Mouse (Mus musculus) midbrain, postnatal 0 days (tissue): ENCODE measurements around the gene Nudt11. TPM values are rescaled to one million over a fixed set of nuclear protein-coding genes. Genes with fewer than 3 reads are reported as not detected.
"Not testable (repeated sequence)": the region's sequence is repeated elsewhere in the genome, so short reads cannot be mapped to it uniquely, and the experiment has no call there.

Experiments used
- ATAC-seq: fragments of 200-750 bp; cut with Nextera tagmentation; 2 replicates; pipeline ENCODE4 v1.8.0; 2017; ENCODE audit warnings: moderate number of reproducible peaks, mild to moderate bottlenecking, moderate TSS enrichment, moderate library complexity; ENCODE audit not compliant: low FRiP score
- DNase-seq: peaks from one replicate; pipeline ENCODE4 v3.0.0-alpha.2; 2015; ENCODE audit warnings: low spot score
- H3K27ac ChIP-seq: fragments of 300-500 bp; sonication (generic); 2 replicates; pipeline ENCODE4 v1.5.1; 2014; ENCODE audit warnings: low read depth, mild to moderate bottlenecking, low read length, mixed read lengths
- H3K27me3 ChIP-seq: fragments of 300-500 bp; sonication (generic); 2 replicates; pipeline ENCODE4 v1.6.1; 2014; ENCODE audit warnings: low read length, control low read depth, mixed read lengths; ENCODE audit not compliant: insufficient read depth
- H3K36me3 ChIP-seq: fragments of 300-500 bp; sonication (generic); 2 replicates; pipeline ENCODE4 v1.6.1; 2014; ENCODE audit warnings: low read length, control low read depth, mixed read lengths; ENCODE audit not compliant: insufficient read depth
- H3K4me1 ChIP-seq: fragments of 300-500 bp; sonication (generic); 2 replicates; pipeline ENCODE4 v1.6.1; 2014; ENCODE audit warnings: mild to moderate bottlenecking, control low read depth, antibody characterized with exemption, low read length, mixed read lengths; ENCODE audit not compliant: insufficient read depth
- H3K4me2 ChIP-seq: fragments of 300-500 bp; sonication (generic); 2 replicates; pipeline ENCODE4 v1.6.1; 2014; ENCODE audit warnings: low read depth, mild to moderate bottlenecking, low read length, mixed read lengths; ENCODE audit not compliant: poor library complexity, severe bottlenecking
- H3K4me3 ChIP-seq: fragments of 300-500 bp; sonication (generic); 2 replicates; pipeline ENCODE4 v1.5.1; 2014; ENCODE audit warnings: low read depth, mild to moderate bottlenecking, low read length, moderate library complexity
- H3K9ac ChIP-seq: fragments of 300-500 bp; sonication (generic); replicated peaks from 2 replicates; pipeline ENCODE4 v1.6.1; 2014; ENCODE audit warnings: mild to moderate bottlenecking, low read length, moderate library complexity, mixed read lengths; ENCODE audit not compliant: poor library complexity, severe bottlenecking
- H3K9me3 ChIP-seq: fragments of 300-500 bp; sonication (generic); 2 replicates; pipeline ENCODE4 v1.6.1; 2016; ENCODE audit warnings: low read length, control low read depth
- CTCF ChIP-seq: IDR thresholded peaks from 2 replicates; pipeline ENCODE4 v1.5.1; 2016; ENCODE audit warnings: antibody characterized with exemption, mild to moderate bottlenecking
- WGBS: fragments of 180-500 bp; shearing (Covaris S2); extraction: QIAGEN DNeasy Blood & Tissue Kit; methylation state at CpG from one replicate; pipeline ENCODE4 v1.1.7; 2014; 5-methylcytosine and 5-hydroxymethylcytosine counted together
- polyA plus RNA-seq: library from polyadenylated mRNA; unstranded; fragments of >200 nt; fragmentation: Nextera tagmentation; extraction: Ambion mirVana; gene quantifications from 2 replicates; pipeline ENCODE4 v1.2.1, GENCODE M21; 2015
- total RNA-seq: library from RNA; depleted of rRNA; stranded (reverse); fragments of >200 nt; gene quantifications from 2 replicates; pipeline ENCODE4 v1.2.3, GENCODE M21; 2014; rRNA removed

The Nudt11 gene
- total RNA-seq, result 70.4 and 89.2 TPM in 2 replicates
- polyA plus RNA-seq, result 25.8 and 28.7 TPM in 2 replicates

DNA sequence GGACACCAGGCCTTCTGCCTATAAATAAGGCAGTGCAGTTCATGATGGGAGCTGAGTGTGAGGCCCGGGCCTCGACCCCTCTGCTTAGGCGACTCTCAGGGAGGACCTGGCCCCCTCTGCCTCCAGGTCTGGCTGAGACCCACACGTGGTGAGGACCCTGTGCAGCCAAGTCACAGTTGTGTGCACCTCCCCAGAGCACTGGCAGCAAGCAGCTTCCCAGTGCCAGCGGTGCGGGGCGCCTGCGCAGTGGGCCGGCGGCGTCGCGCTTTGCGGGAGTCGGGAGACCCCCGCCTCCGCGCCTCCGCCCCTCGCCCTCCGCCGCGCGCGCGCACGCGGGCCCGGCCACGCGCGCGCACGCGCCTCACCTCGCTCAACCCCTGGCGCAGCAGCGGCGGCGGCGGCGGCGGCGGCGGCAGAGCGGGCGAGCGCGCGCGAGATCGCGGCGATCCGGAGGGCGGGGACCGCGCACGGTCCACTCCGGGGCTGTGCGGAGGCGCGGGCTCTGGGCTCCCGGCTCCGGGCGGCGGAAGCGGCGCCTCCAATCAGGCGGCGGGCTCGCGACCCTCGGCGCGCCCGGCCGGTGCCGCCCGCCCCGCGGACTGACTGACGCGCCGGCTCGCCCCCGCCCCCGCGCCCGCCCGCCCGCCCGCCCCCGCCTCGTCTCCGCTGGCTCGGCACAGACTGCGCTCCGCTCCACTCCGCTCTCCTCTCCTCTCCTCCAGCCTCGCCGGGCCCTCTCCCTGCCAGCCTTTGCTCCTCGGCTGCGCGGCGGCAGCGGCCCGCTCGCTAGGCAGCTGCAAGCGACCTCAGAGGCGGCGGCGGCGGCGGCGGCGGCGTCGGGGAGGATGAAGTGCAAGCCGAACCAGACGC is at the start of gene Nudt11:
Gene Nudt11 (plus strand): TSS at position 388 of the 870 bp plus-strand sequence.
- H3K9me3 ChIP-seq, H3K4me1 ChIP-seq, H3K4me2 ChIP-seq, H3K27ac ChIP-seq, DNase-seq, H3K9ac ChIP-seq, H3K36me3 ChIP-seq, H3K27me3 ChIP-seq: not testable (repeated sequence)
- ATAC-seq, result peak; percentile 91
- peak within 1 kb of the TSS; percentile 36 for H3K4me3 ChIP-seq
- WGBS, result 25% methylated on average over 4 of the region's 121 CpGs

DNA sequence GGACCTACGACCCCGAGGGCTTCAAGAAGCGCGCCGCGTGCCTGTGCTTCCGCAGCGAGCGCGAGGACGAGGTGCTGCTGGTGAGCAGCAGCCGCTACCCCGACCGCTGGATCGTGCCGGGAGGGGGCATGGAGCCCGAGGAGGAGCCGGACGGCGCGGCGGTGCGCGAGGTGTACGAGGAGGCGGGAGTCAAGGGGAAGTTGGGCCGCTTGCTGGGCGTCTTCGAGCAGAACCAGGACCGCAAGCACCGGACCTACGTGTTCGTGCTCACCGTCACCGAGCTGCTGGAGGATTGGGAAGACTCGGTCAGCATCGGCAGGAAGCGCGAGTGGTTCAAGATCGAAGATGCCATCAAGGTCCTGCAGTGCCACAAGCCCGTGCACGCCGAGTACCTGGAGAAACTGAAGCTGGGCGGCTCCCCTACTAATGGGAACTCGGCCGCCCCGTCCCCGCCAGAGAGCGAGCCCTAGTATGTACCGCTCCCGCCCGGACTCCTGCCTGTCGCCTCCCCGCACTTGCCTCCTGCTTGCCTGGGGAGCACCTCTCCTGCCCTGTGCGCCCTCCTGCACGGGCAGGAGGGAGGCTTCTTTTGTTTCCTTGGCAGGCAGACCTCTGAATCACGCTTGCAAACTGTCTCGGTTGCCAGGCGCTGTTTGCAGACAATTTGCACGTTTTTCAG is 822 bp downstream of the Nudt11 start:
- H3K27me3 ChIP-seq, DNase-seq, H3K4me1 ChIP-seq, H3K4me2 ChIP-seq, H3K27ac ChIP-seq, H3K36me3 ChIP-seq, H3K9ac ChIP-seq, H3K9me3 ChIP-seq: not testable (repeated sequence)
- H3K4me3 ChIP-seq, result peak overlapping the region; percentile 36
- ATAC-seq, result peak; percentile 77
- WGBS, result 31% methylated on average over 3 of the region's 60 CpGs

DNA sequence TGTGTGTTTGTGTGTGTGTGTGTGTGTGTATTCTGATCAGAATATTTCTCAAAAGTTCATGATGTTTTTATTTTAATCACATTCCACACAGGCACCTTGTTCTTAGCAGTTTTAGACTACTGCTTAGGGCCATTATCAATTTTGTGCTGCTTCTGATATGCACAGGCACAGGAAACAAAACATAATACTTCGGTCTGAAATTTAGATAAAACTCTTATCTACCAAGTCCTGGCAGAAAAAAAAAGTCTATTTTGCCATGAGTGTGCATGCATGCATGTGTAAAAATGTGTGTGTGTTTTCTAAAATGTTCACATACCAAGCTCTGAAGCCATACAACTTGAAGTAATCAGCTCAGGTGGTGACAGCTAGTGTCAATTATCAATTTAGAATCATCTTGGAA is 14.3 kb downstream of the Nudt11 start:
- DNase-seq (no peak), ATAC-seq (no peak)
- Histone ChIP-seq H3K9me3 (no peaks in the 10 kb centered on the region), H3K27me3 (no peaks in the 10 kb centered on the region), H3K4me1 (no peaks in the 10 kb centered on the region), H3K4me2 (no peak overlapping the region), H3K36me3 (no peaks in the 10 kb centered on the region), H3K9ac (no peak overlapping the region), H3K27ac (no peak overlapping the region), H3K4me3 (no peak overlapping the region)
- TF ChIP-seq CTCF, result no peak
- 75% methylated on average over 1 of the region's 1 CpGs for WGBS

DNA sequence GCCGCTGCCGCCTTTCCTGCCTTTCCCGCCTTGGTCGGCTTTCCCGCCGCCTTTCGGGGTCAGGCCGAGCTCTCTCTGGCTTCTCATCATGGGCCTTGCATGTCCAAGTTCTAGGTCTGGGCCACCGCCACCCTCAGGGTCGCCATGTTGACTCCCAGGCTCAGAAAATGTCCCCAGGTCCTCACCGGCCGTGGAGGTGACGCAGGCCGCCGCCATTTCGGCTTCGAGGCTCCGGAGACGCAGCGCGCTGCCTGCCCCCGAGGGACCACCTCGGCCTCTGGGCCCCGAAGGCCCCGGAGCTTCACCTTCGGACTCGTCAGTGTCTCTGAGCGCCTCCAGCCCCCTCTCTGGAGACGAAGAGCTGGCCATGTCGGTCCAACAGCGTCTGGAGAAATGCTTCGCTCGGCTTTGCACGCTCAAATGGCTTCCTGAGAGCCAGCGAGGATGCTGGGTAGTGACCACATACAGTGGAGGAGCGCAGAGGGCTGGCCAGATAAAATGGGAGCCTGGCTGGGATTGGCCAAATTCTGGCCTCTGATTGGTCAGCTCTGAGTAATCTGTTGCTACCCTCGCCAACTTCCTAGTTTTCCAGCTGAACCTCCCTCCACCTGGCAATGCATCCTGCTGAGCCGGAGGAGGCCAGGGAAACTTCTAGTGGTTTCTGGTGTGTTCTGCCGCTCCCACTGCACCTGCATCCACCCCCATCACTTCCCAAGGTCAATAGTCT is 35.9 kb downstream of the Nudt11 start, which contains the start of gene AU022751:
Gene AU022751 (minus strand): TSS at position 466 of the 727 bp plus-strand sequence.
- H3K27ac ChIP-seq, result no peak within 1 kb of the TSS
- WGBS, result 91% methylated on average over 35 of the region's 39 CpGs
- no peaks in the 10 kb centered on the region for H3K36me3 ChIP-seq
- no peak within 1 kb of the TSS for H3K9ac ChIP-seq
- H3K27me3 ChIP-seq, result no peaks in the 10 kb centered on the region
- H3K4me1 ChIP-seq, result no peaks in the 10 kb centered on the region
- H3K4me2 ChIP-seq, result no peak within 1 kb of the TSS
- H3K9me3 ChIP-seq, result peaks cover 21% of the 10 kb centered on the region
- H3K4me3 ChIP-seq, result no peak within 1 kb of the TSS
- DNase-seq, result no peak
- no peak for TF ChIP-seq CTCF
- ATAC-seq, result no peak

DNA sequence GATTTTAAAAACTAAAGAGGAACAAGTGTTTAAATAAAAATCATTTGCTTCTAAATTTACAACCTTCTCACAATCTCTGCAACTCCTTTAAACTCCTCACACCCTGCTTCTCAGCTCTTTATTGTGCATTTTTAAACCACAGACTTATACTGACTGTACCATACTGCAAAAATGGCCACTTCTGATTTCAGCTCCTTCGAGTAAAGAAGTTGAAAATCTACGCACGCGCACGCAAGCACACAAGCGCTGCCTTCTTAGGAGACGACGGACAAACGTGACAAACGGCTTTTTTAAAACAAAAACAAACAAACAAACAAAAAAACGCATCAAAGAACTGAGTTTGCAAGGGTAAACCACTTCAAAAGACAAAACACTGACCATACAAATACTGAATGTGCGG is 44.3 kb downstream of the Nudt11 start:
- 19% methylated on average over 12 of the region's 12 CpGs for WGBS
- Histone ChIP-seq H3K4me3 (peak overlapping the region; percentile 54), H3K27me3 (no peaks in the 10 kb centered on the region), H3K9ac (peak overlapping the region; percentile 63), H3K4me1 (no peaks in the 10 kb centered on the region), H3K4me2 (peak overlapping the region; percentile 51), H3K27ac (peak overlapping the region; percentile 76), H3K36me3 (no peaks in the 10 kb centered on the region), H3K9me3 (no peaks in the 10 kb centered on the region)
- ATAC-seq, result peak; percentile 78; the same call in 1 of the 2 replicates
- TF ChIP-seq CTCF, result no peak
- peak; percentile 41 for DNase-seq
